Mouse (Mus musculus) hindbrain, embryonic 14.5 days (tissue): ENCODE data around the gene Fmnl1. TPM values are rescaled to one million over a fixed set of nuclear protein-coding genes. Genes with fewer than 3 reads are reported as not detected.

Experiments used
- ATAC-seq: fragments of 200-750 bp; cut with Nextera tagmentation; 2 replicates; pipeline ENCODE4 v1.8.0; 2017; ENCODE audit warnings: moderate number of reproducible peaks, mild to moderate bottlenecking, moderate TSS enrichment, moderate library complexity; ENCODE audit not compliant: low FRiP score
- DNase-seq: peaks from one replicate; pipeline ENCODE4 v3.0.0-alpha.2; 2015; ENCODE audit warnings: low spot score
- H3K27ac ChIP-seq: fragments of 300-500 bp; sonication (generic); 2 replicates; pipeline ENCODE4 v1.5.1; 2014; ENCODE audit warnings: mild to moderate bottlenecking, moderate library complexity
- H3K27me3 ChIP-seq: fragments of 300-500 bp; sonication (generic); 2 replicates; pipeline ENCODE4 v1.6.1; 2014; ENCODE audit warnings: mild to moderate bottlenecking, low read length, mixed read lengths; ENCODE audit not compliant: control insufficient read depth, insufficient read depth
- H3K36me3 ChIP-seq: fragments of 300-500 bp; sonication (generic); replicated peaks from 2 replicates; pipeline ENCODE4 v1.6.1; 2014; ENCODE audit not compliant: control insufficient read depth, insufficient read depth
- H3K4me1 ChIP-seq: fragments of 300-500 bp; sonication (generic); replicated peaks from 2 replicates; pipeline ENCODE4 v1.6.1; 2014; ENCODE audit warnings: antibody characterized with exemption, low read length, mixed read lengths; ENCODE audit not compliant: control insufficient read depth, insufficient read depth
- H3K4me2 ChIP-seq: fragments of 300-500 bp; sonication (generic); replicated peaks from 2 replicates; pipeline ENCODE4 v1.6.1; 2014; ENCODE audit warnings: mild to moderate bottlenecking, moderate library complexity
- H3K4me3 ChIP-seq: fragments of 300-500 bp; sonication (generic); replicated peaks from 2 replicates; pipeline ENCODE4 v1.5.1; 2014; ENCODE audit warnings: mild to moderate bottlenecking, low read length
- H3K9ac ChIP-seq: fragments of 300-500 bp; sonication (generic); 2 replicates; pipeline ENCODE4 v1.6.1; 2014
- H3K9me3 ChIP-seq: fragments of 300-500 bp; sonication (generic); 2 replicates; pipeline ENCODE4 v1.6.1; 2016; ENCODE audit warnings: low read length; ENCODE audit not compliant: control insufficient read depth
- WGBS: fragments of 180-500 bp; shearing (Covaris S2); extraction: QIAGEN DNeasy Blood & Tissue Kit; methylation state at CpG from one replicate; pipeline ENCODE4 v1.1.7; 2014; 5-methylcytosine and 5-hydroxymethylcytosine counted together
- polyA plus RNA-seq: library from polyadenylated mRNA; unstranded; fragments of >200 nt; fragmentation: Nextera tagmentation; extraction: Ambion mirVana; gene quantifications from 2 replicates; pipeline ENCODE4 v1.2.1, GENCODE M21; 2014

Gene Fmnl1
- polyA plus RNA-seq, 1 experiment from 2014 or later = 6.1 TPM

- Histone ChIP-seq H3K27ac (no peak overlapping the region), H3K36me3 (no peaks in the 10 kb centered on the region), H3K4me1 (peaks cover 17% of the 10 kb centered on the region; the same call in 1 of the 2 replicates), H3K9me3 (no peaks in the 10 kb centered on the region), H3K9ac (peak overlapping the region; percentile 82; the same call in 1 of the 2 replicates), H3K27me3 (peaks cover 31% of the 10 kb centered on the region), H3K4me2 (peak overlapping the region; percentile 92), H3K4me3 (peak overlapping the region; percentile 77)
- ATAC-seq = no peak
- 58% methylated on average over 9 of the region's 9 CpGs for WGBS
- no peak for DNase-seq
These were observed 940 bp downstream of the Fmnl1 start for GRCm38 (mm10) chr11:103171703-103172391.

DNA sequence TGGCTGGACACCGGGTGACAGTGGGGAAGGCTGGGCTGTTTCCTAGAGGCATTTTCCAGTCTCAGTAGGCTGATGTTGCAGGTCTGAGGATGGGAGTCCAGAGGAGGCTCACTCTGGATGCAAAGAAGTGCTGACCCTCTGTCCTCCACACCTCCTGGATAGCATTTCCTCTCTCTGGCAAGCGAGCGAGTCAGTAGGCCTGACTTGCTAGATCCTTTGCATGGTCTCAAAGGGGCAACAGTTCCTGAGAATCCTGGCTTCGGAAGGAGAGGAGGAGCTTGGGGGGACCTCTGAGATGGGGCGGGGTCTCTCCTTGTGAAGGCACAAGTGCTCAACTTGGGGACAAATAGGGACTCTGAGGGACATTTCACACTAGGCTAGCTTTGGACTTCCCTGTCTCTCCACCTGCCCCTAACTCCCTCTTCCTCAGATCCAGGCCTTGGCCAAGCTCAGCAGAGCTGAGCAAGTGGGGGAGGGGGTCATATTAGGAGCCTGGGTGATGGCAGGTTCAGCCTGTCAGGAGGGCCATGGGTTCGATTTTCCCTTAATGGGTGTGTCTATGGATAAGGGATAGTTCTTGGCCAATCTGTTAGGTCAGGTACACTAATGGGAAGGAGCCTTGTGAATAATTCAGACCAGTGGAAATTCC lies 1.6 kb downstream of the Fmnl1 start:
- H3K4me3 ChIP-seq = no peak overlapping the region
- DNase-seq = no peak
- no peak for ATAC-seq
- H3K9me3 ChIP-seq = no peaks in the 10 kb centered on the region
- WGBS = 63% methylated on average over 6 of the region's 6 CpGs
- H3K9ac ChIP-seq = no peak overlapping the region; the same call in 1 of the 2 replicates
- H3K36me3 ChIP-seq = no peaks in the 10 kb centered on the region
- no peak overlapping the region for H3K27ac ChIP-seq
- H3K4me1 ChIP-seq = peaks cover 17% of the 10 kb centered on the region; the same call in 1 of the 2 replicates
- peaks cover 31% of the 10 kb centered on the region for H3K27me3 ChIP-seq
- H3K4me2 ChIP-seq = peak overlapping the region; percentile 92

GRCm38 (mm10) chr11:103173041-103173770 lies 2.3 kb downstream of the Fmnl1 start:
- Histone ChIP-seq H3K36me3 (no peaks in the 10 kb centered on the region), H3K27me3 (peaks cover 31% of the 10 kb centered on the region), H3K4me1 (peaks cover 17% of the 10 kb centered on the region; the same call in 1 of the 2 replicates), H3K27ac (no peak overlapping the region), H3K9ac (no peak overlapping the region), H3K4me3 (no peak overlapping the region), H3K4me2 (no peak overlapping the region), H3K9me3 (no peaks in the 10 kb centered on the region)
- no peak for DNase-seq
- no peak for ATAC-seq
- 83% methylated on average over 7 of the region's 7 CpGs for WGBS

DNA sequence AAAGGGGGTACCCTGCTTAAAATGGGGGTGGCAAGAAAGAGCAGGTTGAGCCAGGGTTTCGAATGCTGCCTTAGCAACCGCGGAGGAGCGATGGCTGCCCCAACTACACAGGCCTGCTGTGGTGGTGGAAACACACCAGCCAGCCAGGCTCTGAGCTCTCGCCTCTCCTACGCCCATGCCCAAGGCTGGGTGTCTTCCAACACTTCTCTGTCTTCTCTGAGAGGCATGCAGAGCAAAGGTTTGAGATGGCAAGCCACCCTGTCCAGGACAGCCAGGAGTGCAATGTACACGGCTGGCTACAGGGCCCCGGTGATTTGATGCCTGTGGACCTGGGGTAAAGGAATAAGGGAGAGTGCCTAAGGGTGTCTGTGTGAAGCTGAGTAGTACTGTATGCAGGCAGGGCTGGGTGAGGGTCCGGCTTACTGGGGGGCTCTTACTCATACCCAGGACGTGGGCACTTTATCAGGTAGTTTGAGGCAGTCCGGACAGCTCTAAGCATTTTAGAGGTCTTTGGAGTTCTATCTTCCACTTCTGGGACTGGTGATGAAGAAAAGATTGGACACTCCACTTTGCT lies 3.0 kb downstream of the Fmnl1 start:
- DNase-seq (no peak), ATAC-seq (no peak)
- H3K4me2 ChIP-seq = no peak overlapping the region
- peaks cover 16% of the 10 kb centered on the region; the same call in 1 of the 2 replicates for H3K4me1 ChIP-seq
- WGBS = 93% methylated on average over 11 of the region's 11 CpGs
- H3K27me3 ChIP-seq = peaks cover 31% of the 10 kb centered on the region
- H3K9ac ChIP-seq = no peak overlapping the region
- H3K36me3 ChIP-seq = no peaks in the 10 kb centered on the region
- no peak overlapping the region for H3K4me3 ChIP-seq
- no peaks in the 10 kb centered on the region for H3K9me3 ChIP-seq
- no peak overlapping the region for H3K27ac ChIP-seq

DNA sequence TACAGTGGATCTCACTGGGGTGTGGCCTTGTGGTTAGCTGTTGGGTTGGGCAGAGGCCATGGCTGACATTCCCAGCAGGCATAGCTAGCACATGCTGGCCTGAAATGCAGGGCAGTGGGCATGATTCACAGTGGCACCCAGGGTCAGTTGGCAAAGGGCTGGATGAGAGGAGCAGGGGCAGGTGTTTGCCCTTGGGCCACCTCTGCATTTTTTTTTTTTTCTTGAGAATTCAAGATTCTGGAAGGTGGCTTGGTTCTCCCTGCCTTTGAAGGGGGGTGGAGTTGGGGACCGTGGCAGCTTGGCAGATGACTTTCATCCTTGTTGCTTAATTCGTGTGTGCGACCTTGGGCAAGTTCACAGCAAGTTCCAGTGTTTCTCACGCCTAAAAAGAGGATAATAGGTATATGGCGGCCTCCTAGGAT lies 3.5 kb downstream of the Fmnl1 start:
- Histone ChIP-seq H3K9ac (no peak overlapping the region), H3K27me3 (peaks cover 30% of the 10 kb centered on the region), H3K4me2 (no peak overlapping the region), H3K9me3 (no peaks in the 10 kb centered on the region), H3K36me3 (no peaks in the 10 kb centered on the region), H3K27ac (no peak overlapping the region), H3K4me3 (no peak overlapping the region), H3K4me1 (peaks cover 12% of the 10 kb centered on the region; the same call in 1 of the 2 replicates)
- WGBS = 82% methylated on average over 5 of the region's 5 CpGs
- DNase-seq = no peak
- ATAC-seq = no peak

DNA sequence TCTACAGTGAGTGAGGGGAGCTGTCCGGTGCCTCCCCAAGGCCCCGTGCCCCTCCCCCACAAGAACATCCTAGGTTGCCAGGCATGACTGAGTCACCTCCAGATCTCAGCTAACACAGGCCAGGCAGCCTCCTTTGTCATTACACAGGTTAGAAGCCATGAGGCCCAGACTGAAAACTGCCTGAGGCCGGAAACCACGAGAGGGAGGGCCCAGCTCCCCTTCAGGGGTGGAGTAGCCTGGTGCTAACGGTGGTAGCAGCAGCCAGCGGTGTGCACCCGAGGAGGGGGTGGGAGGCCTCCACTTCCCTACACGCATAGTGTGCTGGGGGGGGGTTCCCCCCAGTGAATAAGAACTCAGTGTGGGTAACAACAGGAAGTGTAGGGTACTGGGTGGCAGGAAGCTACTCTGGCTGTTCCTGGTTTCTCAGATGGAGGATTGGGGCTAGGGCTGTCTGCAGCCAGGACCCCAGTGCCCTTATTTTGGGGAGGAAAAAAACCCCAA lies 4.0 kb downstream of the Fmnl1 start:
- Histone ChIP-seq H3K9me3 (no peaks in the 10 kb centered on the region), H3K4me2 (no peak overlapping the region), H3K9ac (no peak overlapping the region), H3K4me1 (peaks cover 9% of the 10 kb centered on the region; the same call in 1 of the 2 replicates), H3K36me3 (no peaks in the 10 kb centered on the region), H3K27ac (no peak overlapping the region), H3K4me3 (no peak overlapping the region), H3K27me3 (peaks cover 25% of the 10 kb centered on the region)
- ATAC-seq (no peak), DNase-seq (no peak)
- 62% methylated on average over 8 of the region's 8 CpGs for WGBS

DNA sequence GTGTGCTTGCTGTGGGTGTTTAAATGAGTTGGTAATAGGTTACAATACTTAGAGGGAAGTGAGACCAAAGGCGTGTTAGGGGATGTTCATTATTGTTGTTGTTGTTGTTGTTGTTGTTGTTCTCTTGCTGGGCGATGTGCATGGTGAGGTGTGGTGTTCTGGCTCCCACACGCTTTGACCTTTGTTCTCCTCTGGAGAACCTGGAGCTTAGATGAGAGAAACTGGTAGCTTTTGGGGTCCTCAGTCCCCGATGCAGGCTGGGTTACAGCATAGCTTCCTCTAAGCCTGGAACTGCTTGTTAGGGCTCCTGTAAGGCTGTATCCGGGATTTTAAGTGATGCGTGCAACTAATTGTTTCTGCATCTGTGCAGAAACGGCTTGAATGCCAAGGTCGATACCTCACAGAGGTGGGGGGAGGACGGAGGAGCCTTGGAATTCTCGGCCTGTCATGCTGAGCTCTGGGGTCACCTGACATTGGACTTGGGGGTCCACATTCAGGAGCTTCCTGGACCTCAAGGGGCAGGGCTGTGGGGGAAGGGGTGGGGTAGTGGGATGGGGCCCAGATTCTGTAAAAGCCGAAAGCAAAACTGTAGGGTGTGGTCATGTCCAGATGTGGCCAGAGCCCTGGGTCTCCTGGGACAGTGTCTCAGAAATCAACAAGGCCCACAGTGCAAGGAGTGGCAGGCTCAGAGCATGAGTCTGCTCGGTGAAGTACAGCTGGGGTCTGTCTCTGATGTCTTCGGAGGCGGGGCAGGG lies 5.0 kb downstream of the Fmnl1 start:
- DNase-seq = no peak
- H3K27ac ChIP-seq = no peak overlapping the region
- H3K4me3 ChIP-seq = no peak overlapping the region
- H3K36me3 ChIP-seq = no peaks in the 10 kb centered on the region
- peaks cover 20% of the 10 kb centered on the region for H3K27me3 ChIP-seq
- no peak overlapping the region for H3K9ac ChIP-seq
- H3K9me3 ChIP-seq = no peaks in the 10 kb centered on the region
- WGBS = 78% methylated on average over 14 of the region's 14 CpGs
- no peak overlapping the region for H3K4me2 ChIP-seq
- ATAC-seq = no peak
- 0 out of 2 replicates have a peak, but pooled peaks cover 4% of the 10 kb centered on the region for H3K4me1 ChIP-seq

- Histone ChIP-seq H3K27me3 (peaks cover 19% of the 10 kb centered on the region), H3K36me3 (no peaks in the 10 kb centered on the region), H3K4me1 (0 out of 2 replicates have a peak, but pooled peaks cover 4% of the 10 kb centered on the region), H3K9me3 (no peaks in the 10 kb centered on the region), H3K9ac (no peak overlapping the region), H3K27ac (no peak overlapping the region), H3K4me2 (no peak overlapping the region), H3K4me3 (no peak overlapping the region)
- DNase-seq = no peak
- 85% methylated on average over 1 of the region's 1 CpGs for WGBS
- ATAC-seq = no peak
These were observed 5.6 kb downstream of the Fmnl1 start for GRCm38 (mm10) chr11:103176510-103176909.
